Mouse (Mus musculus) kidney, adult 2 months (tissue): ENCODE measurements around the gene Tyw5. TPM values are rescaled to one million over a fixed set of nuclear protein-coding genes. Genes with fewer than 3 reads are reported as not detected.

ENCODE experiments used
- DNase-seq: peaks from one replicate; pipeline ENCODE4 v3.0.0; 2021
- H3K27ac ChIP-seq: fragments of 200-500 bp; 2 replicates; pipeline ENCODE4 v1.5.1; 2012; ENCODE audit warnings: low read depth, low read length, control low read depth, inconsistent platforms; ENCODE audit not compliant: insufficient read depth
- H3K27me3 ChIP-seq: fragments of 200-500 bp; replicated peaks from 2 replicates; pipeline ENCODE4 v1.6.1; 2012; ENCODE audit warnings: mild to moderate bottlenecking, moderate library complexity, low read length, inconsistent platforms; ENCODE audit not compliant: control insufficient read depth, insufficient read depth
- H3K36me3 ChIP-seq: fragments of 200-500 bp; 2 replicates; pipeline ENCODE4 v1.6.1; 2012; ENCODE audit warnings: mild to moderate bottlenecking, moderate library complexity, low read length, inconsistent platforms; ENCODE audit not compliant: control insufficient read depth, insufficient read depth
- H3K4me1 ChIP-seq: fragments of 200-500 bp; 2 replicates; pipeline ENCODE4 v1.6.1; 2011; ENCODE audit warnings: low read length; ENCODE audit not compliant: control insufficient read depth, insufficient read depth
- H3K4me3 ChIP-seq: fragments of 200-500 bp; 2 replicates; pipeline ENCODE4 v1.5.1; 2011; ENCODE audit warnings: mild to moderate bottlenecking, low read depth, low read length, control low read depth; ENCODE audit not compliant: insufficient read depth
- CTCF ChIP-seq: fragments of 200-500 bp; conservative IDR thresholded peaks from 2 replicates; pipeline ENCODE4 v1.5.1; 2011; ENCODE audit warnings: low read depth, mild to moderate bottlenecking, control low read depth, low read length, moderate library complexity, mixed read lengths; ENCODE audit not compliant: insufficient read depth, insufficient read length
- POLR2A ChIP-seq: fragments of 200-500 bp; IDR thresholded peaks from one replicate; pipeline ENCODE4 v1.6.1; 2011; ENCODE audit warnings: low read depth, low read length, control low read depth
- WGBS: fragments of 180-500 bp; shearing (Covaris S2); methylation state at CpG from one replicate; pipeline ENCODE4 v1.1.7; 2018; 5-methylcytosine and 5-hydroxymethylcytosine counted together
- polyA plus RNA-seq: library from polyadenylated mRNA; depleted of rRNA; stranded (reverse); fragments of >200 nt; gene quantifications from 2 replicates; pipeline ENCODE4 v1.2.3, GENCODE M21; 2012

Gene Tyw5
- polyA plus RNA-seq, 1 experiment: 4.6 TPM

- no peak overlapping the region for H3K27ac ChIP-seq
- H3K36me3 ChIP-seq: no peaks in the 10 kb centered on the region
- no peak overlapping the region for H3K4me3 ChIP-seq
- DNase-seq: no peak
- TF ChIP-seq POLR2A: no peak
- TF ChIP-seq CTCF: no peak
- H3K27me3 ChIP-seq: no peaks in the 10 kb centered on the region
- no peaks in the 10 kb centered on the region for H3K4me1 ChIP-seq
These were observed 20.4 kb downstream of the Tyw5 start for GRCm38 (mm10) chr1:57386519-57386918.

DNA sequence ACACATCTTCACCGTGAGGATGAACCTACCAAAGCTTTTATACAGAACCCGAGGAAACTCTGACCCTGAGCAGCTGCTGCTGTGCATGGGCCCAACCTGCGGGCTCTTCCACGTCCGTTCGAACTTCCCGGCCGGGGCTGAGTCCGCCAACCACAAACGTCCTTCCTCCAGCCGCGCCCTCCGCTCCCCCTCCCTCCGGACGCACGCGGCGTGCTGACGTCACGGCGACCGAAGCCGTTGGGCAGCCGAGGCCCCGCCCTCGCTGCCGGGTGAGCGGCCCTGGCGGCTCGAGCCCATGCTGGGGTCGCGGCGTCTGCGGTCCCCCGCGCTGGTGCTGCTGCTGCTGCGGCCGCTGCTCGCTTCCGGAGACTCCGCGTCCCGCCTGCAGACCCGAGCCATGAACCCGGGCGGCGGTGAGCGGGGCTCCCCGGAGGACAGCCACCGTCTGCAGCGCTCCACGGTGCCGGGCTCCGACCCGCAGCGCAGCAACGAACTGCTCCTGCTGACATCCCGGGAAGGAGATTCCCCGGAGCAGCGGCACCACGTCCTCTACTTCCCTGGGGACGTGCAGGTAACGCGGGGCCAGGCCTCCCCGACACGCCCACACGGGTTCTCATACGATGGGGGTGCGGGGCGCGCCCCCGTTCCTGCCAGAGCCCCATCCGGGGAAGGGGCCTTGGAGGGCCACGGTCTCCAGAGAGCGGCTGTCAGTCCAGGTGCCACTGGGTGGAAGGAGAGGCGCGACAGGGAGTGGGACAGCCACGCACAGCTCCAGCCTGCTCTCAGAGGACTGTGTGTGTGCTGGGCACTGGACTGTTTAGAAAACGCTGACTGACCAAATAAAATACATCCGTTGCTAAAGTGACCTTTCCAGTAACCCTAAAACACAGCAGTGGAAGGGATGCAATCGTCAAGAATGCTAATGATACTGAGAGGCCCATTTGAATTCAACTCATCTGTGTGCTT lies 29.2 kb downstream of the Tyw5 start, which contains the start of gene 1700066M21Rik:
Gene 1700066M21Rik, plus strand, starts transcription at position 245 of the 966 bp plus-strand sequence.
- H3K27me3 ChIP-seq: no peaks in the 10 kb centered on the region
- peak within 1 kb of the TSS; percentile 87 for H3K4me3 ChIP-seq
- DNase-seq: peak; percentile 96
- WGBS: under 1% methylated on average over 81 of the region's 81 CpGs
- no peaks in the 10 kb centered on the region for H3K36me3 ChIP-seq
- peaks cover 7% of the 10 kb centered on the region; the same call in 1 of the 2 replicates for H3K4me1 ChIP-seq
- TF ChIP-seq CTCF (no peak), POLR2A (peak; percentile 51)
- H3K27ac ChIP-seq: 0 out of 2 replicates have a peak within 1 kb of the TSS, but pooled peaks have one; percentile 27

DNA sequence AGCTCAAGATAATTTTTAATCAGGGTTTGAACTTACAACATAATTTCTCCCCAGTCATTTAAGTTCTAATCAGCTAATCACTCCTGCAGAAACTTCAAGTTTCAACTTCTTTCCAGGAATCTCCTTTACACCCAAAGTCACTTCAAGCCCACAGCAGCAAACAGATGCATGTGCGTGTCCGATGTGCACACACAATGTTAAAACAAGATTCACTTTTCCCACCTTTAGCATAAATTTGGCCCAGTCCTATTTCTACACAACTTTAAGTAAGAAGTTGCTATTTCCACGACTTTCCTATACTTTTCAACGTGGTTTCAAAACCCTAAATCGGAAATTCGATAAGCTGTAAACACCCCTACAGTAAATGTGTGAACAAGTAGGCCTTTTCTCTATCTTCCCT lies 30.1 kb downstream of the Tyw5 start:
- no peak overlapping the region for H3K27ac ChIP-seq
- no peaks in the 10 kb centered on the region for H3K27me3 ChIP-seq
- no peak overlapping the region for H3K4me3 ChIP-seq
- TF ChIP-seq POLR2A: no peak
- no peak for TF ChIP-seq CTCF
- H3K4me1 ChIP-seq: peaks cover 7% of the 10 kb centered on the region; the same call in 1 of the 2 replicates
- no peaks in the 10 kb centered on the region for H3K36me3 ChIP-seq
- DNase-seq: no peak
- WGBS: 65% methylated on average over 6 of the region's 6 CpGs

DNA sequence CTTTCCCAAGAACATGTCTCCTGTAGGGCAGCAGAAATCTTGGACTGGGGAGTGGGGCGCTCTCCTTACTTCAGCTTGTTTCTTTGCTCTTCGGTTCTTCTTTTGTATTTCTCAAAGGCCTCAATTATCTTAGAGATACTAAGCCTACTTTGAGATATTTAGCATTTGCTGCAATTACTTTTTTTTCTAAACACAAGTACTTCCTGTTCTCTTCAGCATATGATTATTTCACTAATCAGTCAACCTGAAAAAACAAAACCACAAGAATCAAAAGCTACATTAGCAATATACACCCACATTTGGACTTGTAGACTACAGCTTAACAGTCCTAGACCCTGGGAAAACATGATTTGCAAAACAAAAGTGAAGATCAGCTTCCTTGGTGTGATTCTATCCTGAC lies 31.6 kb downstream of the Tyw5 start:
- Histone ChIP-seq H3K36me3 (no peaks in the 10 kb centered on the region), H3K27me3 (no peaks in the 10 kb centered on the region), H3K4me1 (peaks cover 7% of the 10 kb centered on the region; the same call in 1 of the 2 replicates), H3K4me3 (no peak overlapping the region), H3K27ac (no peak overlapping the region)
- TF ChIP-seq CTCF: no peak
- no peak for TF ChIP-seq POLR2A
- WGBS: 97% methylated on average over 2 of the region's 2 CpGs
- no peak for DNase-seq

DNA sequence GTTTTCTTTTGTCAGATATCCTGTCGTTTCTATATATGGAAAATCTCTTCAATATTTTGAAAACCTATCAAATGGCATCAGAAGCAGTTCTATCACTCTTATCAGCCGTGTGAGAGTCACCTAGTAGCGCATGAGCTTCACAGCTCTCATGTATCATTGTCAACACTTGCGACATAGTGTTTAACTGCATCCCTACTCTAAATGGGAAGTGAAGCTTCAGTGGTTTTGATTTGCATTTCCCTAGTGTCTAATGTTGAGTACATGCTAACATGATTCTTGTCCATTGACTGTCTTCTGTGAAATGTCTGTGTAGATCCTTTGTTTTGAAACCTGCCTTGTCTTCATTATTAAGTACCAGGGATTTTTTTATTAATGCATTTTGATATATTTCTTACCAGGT lies 36.5 kb downstream of the Tyw5 start:
- H3K27me3 ChIP-seq: no peaks in the 10 kb centered on the region
- no peak overlapping the region for H3K27ac ChIP-seq
- H3K4me3 ChIP-seq: no peak overlapping the region
- WGBS: 77% methylated on average over 4 of the region's 4 CpGs
- no peak for TF ChIP-seq POLR2A
- TF ChIP-seq CTCF: no peak
- no peak for DNase-seq
- H3K36me3 ChIP-seq: no peaks in the 10 kb centered on the region
- no peaks in the 10 kb centered on the region for H3K4me1 ChIP-seq

DNA sequence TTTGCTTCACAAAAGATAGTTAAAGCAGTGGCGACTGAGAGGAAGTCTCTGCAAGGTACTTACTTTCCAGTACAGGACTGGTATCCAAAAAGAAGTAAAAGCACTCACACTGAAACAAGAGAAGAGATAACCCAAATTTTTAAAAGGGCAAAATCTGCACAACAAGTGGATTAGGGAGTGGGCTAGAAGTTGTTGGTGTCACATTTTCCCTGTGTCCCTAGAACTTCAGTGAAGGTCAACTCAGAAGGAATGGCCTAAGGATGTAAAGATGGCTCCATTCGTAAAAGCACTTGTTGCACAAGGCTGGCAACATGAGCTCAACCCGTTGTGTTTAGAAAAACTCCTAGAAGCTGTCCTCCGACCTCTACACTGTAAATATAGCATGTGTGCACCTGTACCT lies 37.8 kb downstream of the Tyw5 start:
- Histone ChIP-seq H3K4me3 (no peak overlapping the region), H3K4me1 (no peaks in the 10 kb centered on the region), H3K36me3 (no peaks in the 10 kb centered on the region), H3K27ac (no peak overlapping the region), H3K27me3 (no peaks in the 10 kb centered on the region)
- WGBS: 81% methylated on average over 4 of the region's 4 CpGs
- DNase-seq: no peak
- TF ChIP-seq CTCF (no peak), POLR2A (no peak)

DNA sequence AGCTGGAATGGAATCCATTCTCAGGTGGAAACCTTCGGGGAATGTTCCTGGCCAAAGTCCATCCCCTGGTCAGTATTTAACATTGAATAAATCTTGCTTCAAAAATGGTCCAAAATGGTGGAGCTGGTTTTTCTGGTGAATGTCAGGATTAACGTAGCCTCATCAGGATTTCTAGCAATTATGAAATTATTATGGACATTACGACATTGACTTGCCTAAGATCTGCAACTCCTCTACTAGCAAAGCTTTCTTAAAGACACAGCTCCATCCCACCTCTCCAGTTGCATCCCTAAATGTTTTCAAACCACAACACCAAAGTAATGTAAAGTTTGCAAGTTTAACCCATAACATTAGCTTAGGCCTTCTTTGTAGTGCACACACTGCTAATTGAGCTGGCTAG lies 39.5 kb downstream of the Tyw5 start:
- Histone ChIP-seq H3K27me3 (no peaks in the 10 kb centered on the region), H3K27ac (no peak overlapping the region), H3K4me3 (no peak overlapping the region), H3K36me3 (no peaks in the 10 kb centered on the region), H3K4me1 (no peaks in the 10 kb centered on the region)
- 85% methylated on average over 3 of the region's 3 CpGs for WGBS
- DNase-seq: no peak
- TF ChIP-seq CTCF: no peak
- no peak for TF ChIP-seq POLR2A

DNA sequence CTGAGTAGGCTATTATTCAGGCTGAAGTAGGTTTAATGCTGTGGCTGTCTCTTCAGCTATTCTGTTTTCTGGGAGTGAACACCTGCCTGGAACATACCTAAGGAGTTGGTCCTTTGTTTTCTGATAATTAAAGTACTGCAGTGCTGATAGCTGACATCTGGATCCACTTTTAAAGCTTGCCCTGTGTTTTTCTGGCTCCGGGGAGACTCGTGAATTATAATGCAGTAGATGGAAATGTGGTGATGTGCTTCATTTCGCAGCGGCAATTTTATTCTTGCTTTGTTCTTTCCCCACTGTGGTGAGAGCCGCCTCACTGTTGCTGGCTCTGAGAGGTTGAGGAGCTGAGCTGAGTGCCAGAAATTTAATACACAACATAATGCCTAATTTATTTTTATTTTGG lies 48.4 kb downstream of the Tyw5 start:
- TF ChIP-seq POLR2A (no peak), CTCF (no peak)
- no peaks in the 10 kb centered on the region for H3K27me3 ChIP-seq
- no peak overlapping the region for H3K27ac ChIP-seq
- H3K36me3 ChIP-seq: no peaks in the 10 kb centered on the region
- no peaks in the 10 kb centered on the region for H3K4me1 ChIP-seq
- WGBS: 89% methylated on average over 5 of the region's 5 CpGs
- no peak overlapping the region for H3K4me3 ChIP-seq
- DNase-seq: no peak
